Comparison of ENCODE assay signal across 7 mouse cellular contexts in genomic region chr1:43898991-43899714, GRCm38 (mm10). TPM values are rescaled to one million over a fixed set of nuclear protein-coding genes. Genes with fewer than 3 reads are reported as not detected.
DNase-seq lines count a peak whose midpoint lies in the region; ATAC-seq and TF ChIP-seq lines count a peak whose summit lies in the region.

No protein-coding gene starts in this region.

- ATAC-seq in midbrain, embryonic 15.5 days (replicated peaks), result peak; percentile 94

- DNase-seq in adrenal gland, adult 8-10 months, result peak; percentile 34
- DNase-seq in embryo, embryonic 10.5 days (ENCODE audit: low spot score), result peak; percentile 92
- DNase-seq in gastrocnemius, postnatal 25 days, result peak; percentile 44
- peak; percentile 73 for DNase-seq in kidney, adult 18-20 months
- DNase-seq in limb, embryonic 10.5 days (ENCODE audit: low spot score), result peak; percentile 81
- peak; percentile 38 to 71 for DNase-seq in spleen, adult 2 months (ENCODE audit: low read depth in 1 of 2, low spot score in 2 of 2)

- H3K36me3 ChIP-seq in limb, embryonic 10.5 days, result no peaks in the 10 kb centered on the region
- H3K36me3 ChIP-seq in midbrain, embryonic 15.5 days (replicated peaks), result no peaks in the 10 kb centered on the region
- no peaks in the 10 kb centered on the region for H3K36me3 ChIP-seq in spleen, adult 2 months (ENCODE audit: control insufficient read depth, insufficient read depth, low read length)

- WGBS in limb, embryonic 10.5 days, result 21% methylated on average over 18 of the region's 18 CpGs
- WGBS in midbrain, embryonic 15.5 days, result 14% methylated on average over 18 of the region's 18 CpGs
- WGBS in spleen, adult 2 months, result 62% methylated on average over 18 of the region's 18 CpGs

- H3K4me2 ChIP-seq in midbrain, embryonic 15.5 days, result peak overlapping the region; percentile 63

- TF ChIP-seq CTCF in spleen, adult 2 months (IDR thresholded peaks at IDR 0.05; ENCODE audit: extremely low read depth, insufficient read depth, insufficient read length, insufficient replicate concordance), result peak; percentile 66; the same call in 1 of the 2 replicates

- no peaks in the 10 kb centered on the region for H3K27me3 ChIP-seq in limb, embryonic 10.5 days (ENCODE audit: low read depth, poor library complexity, severe bottlenecking)
- no peaks in the 10 kb centered on the region for H3K27me3 ChIP-seq in midbrain, embryonic 15.5 days (replicated peaks)
- H3K27me3 ChIP-seq in spleen, adult 2 months (ENCODE audit: control insufficient read depth, insufficient read depth, low read length), result no peaks in the 10 kb centered on the region

- peak overlapping the region; percentile 35 for H3K4me3 ChIP-seq in limb, embryonic 10.5 days
- peak overlapping the region; percentile 32 for H3K4me3 ChIP-seq in midbrain, embryonic 15.5 days
- H3K4me3 ChIP-seq in spleen, adult 2 months (ENCODE audit: extremely low read depth, insufficient read depth, insufficient read length), result no peak overlapping the region

- H3K9me3 ChIP-seq in limb, embryonic 10.5 days (replicated peaks), result no peaks in the 10 kb centered on the region
- H3K9me3 ChIP-seq in midbrain, embryonic 15.5 days, result no peaks in the 10 kb centered on the region

- peaks cover 9% of the 10 kb centered on the region for H3K4me1 ChIP-seq in limb, embryonic 10.5 days
- peaks cover 11% of the 10 kb centered on the region for H3K4me1 ChIP-seq in midbrain, embryonic 15.5 days
- H3K4me1 ChIP-seq in spleen, adult 2 months (ENCODE audit: control insufficient read depth, insufficient read depth, insufficient read length), result no peaks in the 10 kb centered on the region; the same call in 1 of the 2 replicates

- TF ChIP-seq POLR2A in spleen, adult 2 months (IDR thresholded peaks at IDR 0.05; ENCODE audit: low read depth, low read length), result no peak

- H3K9ac ChIP-seq in midbrain, embryonic 15.5 days, result peak overlapping the region; percentile 47; the same call in 1 of the 2 replicates

- H3K27ac ChIP-seq in limb, embryonic 10.5 days, result 0 out of 2 replicates have a peak overlapping the region, but pooled peaks have one; percentile 9
- 0 out of 2 replicates have a peak overlapping the region, but pooled peaks have one; percentile 30 for H3K27ac ChIP-seq in midbrain, embryonic 15.5 days
- H3K27ac ChIP-seq in spleen, adult 2 months (ENCODE audit: insufficient read depth, low read length), result no peak overlapping the region

RNA-seq across cellular contexts. Expression of gene Tpp2, which starts 34.3 kb away (rescaled TPM):
- total RNA-seq in adrenal gland, adult 8-10 months (2022), result 10 to 100 TPM; 46.4 to 53.1 (median 49.4) TPM
- total RNA-seq in gastrocnemius, postnatal 25 days (2021), result 10 to 100 TPM; 32.6 to 33.1 TPM
- 70.7 and 77.7 TPM in 2 replicates for polyA plus RNA-seq in limb, embryonic 10.5 days (2016; fragmentation: Nextera tagmentation; extraction: Ambion mirVana)
- polyA plus RNA-seq in midbrain, embryonic 15.5 days (2015; fragmentation: Nextera tagmentation; extraction: Ambion mirVana), result 58.3 and 59.6 TPM in 2 replicates
- polyA plus RNA-seq in spleen, adult 2 months (2012; rRNA removed), result 4.5 and 4.7 TPM in 2 replicates

Comparison
In these comparisons a context has a peak if more than half of its experiments do, and no peak if none do; other contexts are left out.
1. DNase-seq: peak in every context shown above with its lines; median percentile 92 in embryo, embryonic 10.5 days; 81 in limb, embryonic 10.5 days; 73 in kidney, adult 18-20 months; 54 in spleen, adult 2 months; 44 in gastrocnemius, postnatal 25 days; 34 in adrenal gland, adult 8-10 months.
2. RNA of gene Tpp2, which starts 34.3 kb away (polyA plus RNA-seq): 70.7 to 77.7 TPM in limb, embryonic 10.5 days and 58.3 to 59.6 TPM in midbrain, embryonic 15.5 days; 4.5 to 4.7 TPM in spleen, adult 2 months; every median in the first group is over 10 times any median in the second.